Mouse (Mus musculus) embryo, embryonic 9.5 days (tissue): ENCODE results near the gene Ghrhr.

ENCODE experiments used
- DNase-seq: peaks from one replicate; pipeline ENCODE4 v3.0.0-alpha.2; 2017; ENCODE audit errors: extremely low spot score

Ghrhr gene

GRCm38 (mm10) chr6:55396176-55396575, 20.1 kb downstream of the Ghrhr start:
- no peak for DNase-seq

GRCm38 (mm10) chr6:55396622-55397041, 20.5 kb downstream of the Ghrhr start:
- DNase-seq = no peak

GRCm38 (mm10) chr6:55398869-55399628, 23.0 kb downstream of the Ghrhr start:
- no peak for DNase-seq

- no peak for DNase-seq
Measured at GRCm38 (mm10) chr6:55399910-55400309, 23.8 kb downstream of the Ghrhr start.

- DNase-seq = no peak
Measured at GRCm38 (mm10) chr6:55402041-55402776, 26.1 kb downstream of the Ghrhr start.

- DNase-seq = no peak
Measured at GRCm38 (mm10) chr6:55403411-55404309, 27.6 kb downstream of the Ghrhr start.

GRCm38 (mm10) chr6:55404421-55404990, 28.4 kb downstream of the Ghrhr start:
- no peak for DNase-seq

GRCm38 (mm10) chr6:55407345-55407744, 31.2 kb downstream of the Ghrhr start:
- DNase-seq = no peak

GRCm38 (mm10) chr6:55410119-55410775, 34.2 kb downstream of the Ghrhr start:
- DNase-seq = no peak

- no peak for DNase-seq
Measured at GRCm38 (mm10) chr6:55410977-55411376, 34.9 kb downstream of the Ghrhr start.

GRCm38 (mm10) chr6:55416202-55416601, 40.1 kb downstream of the Ghrhr start:
- no peak for DNase-seq

- DNase-seq = no peak
Measured at GRCm38 (mm10) chr6:55418746-55419410, 42.8 kb downstream of the Ghrhr start.

- DNase-seq = no peak
Measured at GRCm38 (mm10) chr6:55420411-55420810, 44.3 kb downstream of the Ghrhr start.

GRCm38 (mm10) chr6:55420869-55421361, 44.8 kb downstream of the Ghrhr start:
- DNase-seq = peak; percentile 36

GRCm38 (mm10) chr6:55432121-55432520, 56.0 kb downstream of the Ghrhr start:
- DNase-seq = no peak

- peak; percentile 39 for DNase-seq
Measured at GRCm38 (mm10) chr6:55434360-55434759, 58.3 kb downstream of the Ghrhr start.

- no peak for DNase-seq
Measured at GRCm38 (mm10) chr6:55435266-55436159, 59.4 kb downstream of the Ghrhr start.

GRCm38 (mm10) chr6:55437919-55438318, 61.8 kb downstream of the Ghrhr start:
- no peak for DNase-seq
